Mouse (Mus musculus) T-helper 1 cell (primary cell): ENCODE results near the gene Gm6525.

Experiments
- in situ Hi-C: fragments of 300-600 bp; cut with MboI, MseI; formaldehyde crosslinking; loops from one replicate; pipeline ENCODE4 v1.15.1; 2025; ENCODE audit warnings: high pct_unique_total_duplicates

Gene Gm6525

DNA sequence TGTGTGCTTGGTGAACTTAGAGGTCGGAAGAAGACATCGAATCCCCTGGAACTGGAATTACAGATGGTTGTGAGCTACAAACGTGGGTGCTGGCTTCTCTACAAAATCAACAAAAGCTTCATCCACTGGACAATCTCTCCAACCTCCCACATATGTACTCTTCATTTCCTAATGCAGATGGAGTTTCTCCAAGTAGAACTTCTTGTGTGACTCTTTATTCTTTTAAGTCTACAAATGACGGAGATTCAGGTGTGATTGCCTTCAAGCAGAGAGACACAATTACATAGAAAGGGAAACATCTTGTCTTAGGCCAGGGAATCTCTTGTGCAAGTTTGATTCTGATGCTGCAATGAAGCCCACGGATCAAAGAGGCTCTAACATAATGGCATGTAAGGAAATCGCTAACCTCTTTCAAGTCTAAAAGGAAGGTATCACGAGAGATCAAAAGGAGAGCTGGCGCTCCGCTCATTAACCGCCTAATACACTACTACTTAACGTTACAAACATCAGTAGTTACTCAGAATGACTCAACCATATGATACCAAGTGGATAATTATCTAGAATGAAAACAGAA lies at the start of gene Gm6525:
Gene Gm6525, plus strand, starts transcription at position 524 of the 574 bp plus-strand sequence.
- in situ Hi-C loops: loop anchor here (10.0 kb wide), 1 partner anchor 371 kb away; no protein-coding TSS in a partner anchor

DNA sequence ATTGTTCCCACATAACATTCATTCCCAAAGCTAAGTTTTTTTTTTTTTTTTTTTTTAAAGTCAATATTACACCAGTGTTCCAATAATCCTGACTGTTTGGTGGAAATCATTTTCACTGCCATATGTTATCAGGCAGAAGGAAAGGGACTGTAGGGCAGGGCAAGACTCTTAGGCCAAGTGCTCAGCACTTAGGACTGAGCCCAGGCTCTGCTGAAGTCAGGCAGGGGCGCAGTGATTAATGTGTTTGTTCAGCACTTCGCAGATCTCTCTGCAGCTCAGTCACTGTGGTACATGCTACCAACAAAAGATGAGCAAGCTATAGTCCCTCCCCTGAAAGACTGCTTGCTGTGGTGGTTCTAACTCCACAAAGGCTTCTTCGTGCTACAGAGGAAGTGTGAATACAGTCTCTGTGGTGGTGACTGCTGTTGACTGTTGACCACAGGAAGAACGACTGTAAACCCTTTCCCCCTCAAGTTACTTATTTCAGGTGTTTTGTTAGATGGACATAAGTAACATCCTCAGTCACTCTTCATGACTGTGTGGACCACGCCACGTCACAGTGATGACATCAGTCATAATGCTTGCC lies 48.1 kb upstream of the Gm6525 start:
- in situ Hi-C loops: no loop called here

DNA sequence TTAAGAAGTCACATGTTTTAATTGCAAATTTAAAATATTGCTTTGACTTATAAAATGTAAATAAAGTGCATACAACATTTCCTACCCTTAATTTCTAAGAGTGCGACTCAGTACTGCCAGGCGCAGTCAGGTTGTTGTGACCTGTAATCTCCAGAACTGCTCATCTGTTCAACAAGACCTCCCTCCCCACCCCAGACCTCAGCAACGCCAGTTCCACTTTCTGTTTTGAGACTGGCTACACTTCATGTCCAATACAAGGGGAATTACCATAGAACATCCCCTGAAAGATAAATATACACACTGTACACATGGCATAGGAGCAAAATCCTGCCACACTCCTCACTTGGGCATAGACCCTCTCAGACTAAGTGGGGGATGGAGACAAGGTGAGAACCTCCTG lies 47.2 kb upstream of the Gm6525 start:
- in situ Hi-C loops: no loop called here

DNA sequence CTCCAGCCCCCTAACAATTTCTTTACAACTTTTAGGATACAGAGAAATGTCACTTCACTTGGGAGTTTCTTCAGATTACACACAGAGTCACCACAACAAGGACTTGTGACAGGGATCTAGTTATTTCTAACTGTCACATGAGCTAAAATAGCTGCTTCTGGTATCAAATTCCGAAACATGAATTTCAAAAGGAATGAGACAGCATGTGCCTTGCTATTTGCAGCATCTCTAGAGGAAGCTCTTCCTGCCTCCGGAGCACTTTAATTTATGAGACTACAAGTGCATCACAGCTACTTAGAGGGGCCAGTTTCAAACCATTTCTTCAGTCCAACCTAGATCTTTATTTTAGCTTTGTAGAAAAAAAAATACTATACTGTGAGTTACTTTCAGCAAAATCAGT lies 46.5 kb upstream of the Gm6525 start:
- in situ Hi-C loops: no loop called here

DNA sequence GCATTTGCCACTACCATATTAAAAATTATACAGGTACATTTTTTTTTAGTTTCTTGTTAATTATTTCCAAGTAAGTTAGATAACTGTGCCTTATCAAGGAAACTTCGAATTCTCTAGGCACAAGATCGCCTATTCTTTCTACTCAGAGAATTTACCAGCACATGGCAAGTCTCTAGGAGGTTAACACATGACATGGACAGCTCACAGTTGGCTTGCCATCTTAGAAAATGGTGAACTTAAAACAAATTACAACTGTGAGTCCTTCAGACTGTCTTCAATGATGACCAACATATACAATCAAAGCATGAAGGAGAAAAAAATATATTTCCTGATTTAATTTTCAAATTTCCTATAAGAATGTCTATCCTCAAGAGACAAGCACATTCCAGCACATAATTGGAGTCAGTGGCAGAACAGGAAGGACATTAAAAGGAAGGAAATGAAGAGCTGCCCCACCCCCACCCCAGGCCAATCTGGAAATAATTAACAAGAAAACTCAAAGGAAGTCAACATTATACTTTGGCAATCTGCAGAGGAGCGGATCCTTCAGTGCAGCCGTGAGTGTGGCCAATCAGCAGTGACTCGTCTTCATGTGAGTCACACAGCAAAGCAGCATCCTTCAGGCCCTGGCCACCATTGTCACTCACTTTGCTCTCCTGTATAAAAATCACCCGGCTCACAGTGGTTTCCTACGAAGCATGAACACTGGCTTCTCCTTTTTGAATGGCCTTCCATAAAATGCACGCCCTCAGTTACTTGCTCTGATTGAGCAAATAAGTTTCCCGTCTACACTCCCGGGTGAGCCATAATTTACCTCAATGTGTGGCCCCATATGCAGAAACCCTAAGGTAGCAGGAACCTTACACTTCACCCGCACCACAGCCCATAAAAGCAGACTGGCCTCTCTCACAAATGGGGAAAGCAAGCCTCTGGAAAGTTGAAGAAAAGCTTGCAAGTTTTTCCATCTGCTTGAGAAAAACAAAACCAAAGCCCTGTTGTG lies 44.7 kb upstream of the Gm6525 start:
- in situ Hi-C loops: no loop called here

DNA sequence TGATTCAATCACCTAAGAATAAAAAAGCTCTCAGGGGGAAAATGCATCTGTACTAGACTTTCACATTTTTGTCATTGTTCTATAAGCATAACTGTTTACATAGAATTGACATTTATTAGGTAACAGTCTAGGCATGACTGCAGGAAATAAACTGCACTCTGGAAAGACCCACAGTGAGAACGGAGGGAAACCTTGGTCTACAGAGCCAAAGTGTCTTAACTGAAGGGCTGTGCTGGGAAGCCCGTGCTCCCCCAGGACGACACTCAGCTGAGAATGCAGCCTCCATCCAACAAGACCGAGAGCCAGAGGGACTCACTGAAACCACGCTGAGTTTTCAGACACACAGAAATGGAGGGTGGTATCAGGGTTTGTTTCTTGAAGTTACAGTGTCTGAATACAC lies 43.1 kb upstream of the Gm6525 start:
- in situ Hi-C loops: no loop called here

DNA sequence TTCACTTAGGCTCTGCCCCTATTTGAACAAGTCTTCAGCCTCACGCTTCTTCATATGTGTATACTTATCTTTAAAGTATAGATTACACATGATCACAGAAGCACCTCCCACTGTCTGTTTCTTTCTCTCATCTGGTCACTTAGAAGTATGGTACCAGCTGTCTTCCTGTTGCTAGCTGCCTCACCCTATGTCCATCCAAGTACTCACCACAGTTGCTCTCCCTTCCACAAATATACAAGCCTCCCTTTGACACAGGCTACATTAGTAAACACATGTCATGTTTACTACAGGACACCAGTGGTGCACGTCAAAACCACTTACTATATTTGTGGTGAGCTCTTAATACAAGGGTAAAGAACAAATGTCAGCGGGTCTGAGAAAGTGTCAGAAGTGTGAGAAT lies 42.5 kb upstream of the Gm6525 start:
- in situ Hi-C loops: no loop called here

DNA sequence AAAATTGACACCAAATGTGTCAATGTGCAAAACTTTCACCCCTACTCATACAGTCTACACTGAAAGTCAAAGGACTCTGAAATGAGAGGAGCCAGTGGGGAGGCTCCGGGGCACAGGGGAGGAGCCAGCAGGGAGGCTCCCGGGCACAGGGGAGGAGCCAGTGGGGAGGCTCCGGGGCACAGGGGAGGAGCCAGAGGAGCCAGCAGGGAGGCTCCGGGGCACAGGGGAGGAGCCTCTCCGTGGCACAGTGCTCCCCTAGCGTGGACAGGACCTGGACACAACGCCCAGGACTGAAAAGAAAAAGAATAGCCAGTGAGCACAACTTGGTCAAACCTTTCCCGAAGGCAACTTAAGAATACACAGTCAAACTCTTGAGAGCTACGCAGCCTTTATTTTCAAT lies 38.5 kb upstream of the Gm6525 start:
- in situ Hi-C loops: no loop called here

DNA sequence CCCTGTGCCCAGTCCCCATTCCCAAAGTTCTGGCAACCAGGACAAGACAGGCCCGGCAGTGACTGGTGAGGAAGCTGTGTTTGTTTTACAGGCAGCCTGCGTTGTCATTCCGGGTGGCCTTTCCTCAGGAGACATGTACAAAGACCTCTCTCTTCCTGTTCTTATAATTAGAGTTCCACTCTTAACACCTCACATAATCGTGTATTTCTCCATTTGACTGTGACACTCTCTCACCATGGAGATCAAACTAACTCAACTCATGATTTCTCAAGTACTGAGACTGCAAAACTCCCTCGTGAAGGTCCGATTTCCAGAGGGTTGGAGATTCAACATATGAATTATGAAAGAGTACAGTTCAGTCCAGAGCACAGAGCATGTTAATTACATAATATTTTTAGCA lies 38.0 kb upstream of the Gm6525 start:
- in situ Hi-C loops: no loop called here

DNA sequence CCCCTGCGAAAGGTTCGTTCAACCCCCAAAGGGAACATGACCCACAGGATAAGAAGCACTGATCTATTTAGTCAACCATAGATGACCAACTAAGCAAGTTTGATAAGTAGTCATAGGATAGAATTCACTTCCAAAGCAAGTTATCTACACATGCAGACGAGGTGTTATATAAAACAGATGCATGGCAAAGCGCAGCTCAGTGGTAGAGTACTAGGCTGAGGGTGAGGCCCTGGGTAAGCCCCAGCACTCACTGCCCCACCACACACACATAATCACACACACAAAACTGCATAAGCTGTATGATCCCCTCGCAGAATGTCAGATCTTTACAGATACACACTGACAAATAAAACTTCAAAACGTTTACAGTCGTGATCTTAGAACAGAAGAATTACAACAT lies 37.4 kb upstream of the Gm6525 start:
- in situ Hi-C loops: no loop called here

DNA sequence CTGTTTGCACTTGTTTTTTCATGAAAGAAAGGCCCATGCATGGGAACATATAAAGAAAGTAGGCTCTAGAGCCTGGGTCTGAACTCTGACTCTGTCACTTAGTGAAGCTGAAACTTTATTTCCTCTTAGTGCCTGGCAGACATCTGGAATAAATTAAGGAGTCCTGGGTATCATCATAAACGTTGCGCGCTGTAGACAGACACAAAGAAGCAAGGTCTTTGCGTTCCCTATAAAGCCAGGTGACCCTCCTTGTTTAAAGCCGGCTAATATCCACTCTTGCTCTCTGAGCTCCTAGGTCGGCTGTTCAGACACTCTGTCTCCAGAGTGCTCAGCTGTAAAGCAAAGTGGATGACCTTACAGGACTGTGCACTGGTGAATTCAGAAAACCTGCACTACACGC lies 33.0 kb upstream of the Gm6525 start:
- in situ Hi-C loops: no loop called here

DNA sequence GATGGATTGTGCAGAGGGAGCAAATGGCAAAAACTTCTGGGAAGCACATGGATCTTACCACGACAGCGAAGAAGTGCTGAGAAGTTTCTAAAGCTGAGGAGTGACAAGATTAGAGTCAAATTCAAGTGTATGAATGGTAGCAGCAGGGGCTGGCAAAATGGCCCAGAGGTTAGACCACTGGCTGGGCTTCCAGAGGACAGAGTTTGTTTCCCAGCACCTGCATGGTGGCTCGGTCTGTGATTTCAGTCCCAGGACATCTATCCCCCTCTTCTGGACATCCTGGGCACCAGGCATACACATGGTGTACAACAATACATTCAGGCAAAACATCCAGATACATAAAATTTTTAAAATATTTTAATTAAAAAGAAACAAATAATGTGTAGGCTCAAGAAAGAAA lies 24.1 kb upstream of the Gm6525 start:
- in situ Hi-C loops: no loop called here

DNA sequence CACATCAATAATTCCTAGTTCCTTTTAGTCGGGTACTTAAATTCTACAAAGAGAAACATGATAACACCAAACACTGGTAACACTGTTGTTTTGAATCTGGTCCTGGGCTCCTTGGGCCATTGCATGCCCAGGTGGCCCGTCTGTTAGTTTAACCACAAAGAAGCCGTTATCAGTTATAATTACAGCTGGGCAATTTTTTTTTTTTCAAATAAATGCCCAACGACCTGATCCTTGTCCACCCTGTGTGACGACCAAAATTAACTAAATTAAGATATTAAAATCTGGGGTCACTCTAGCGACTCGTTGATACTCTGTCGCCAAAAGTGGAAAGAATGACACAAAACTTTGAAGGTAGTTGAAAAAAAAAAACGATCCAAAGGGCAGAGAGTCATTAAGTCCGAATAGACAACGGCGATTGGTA lies 19.2 kb upstream of the Gm6525 start:
- in situ Hi-C loops: no loop called here

DNA sequence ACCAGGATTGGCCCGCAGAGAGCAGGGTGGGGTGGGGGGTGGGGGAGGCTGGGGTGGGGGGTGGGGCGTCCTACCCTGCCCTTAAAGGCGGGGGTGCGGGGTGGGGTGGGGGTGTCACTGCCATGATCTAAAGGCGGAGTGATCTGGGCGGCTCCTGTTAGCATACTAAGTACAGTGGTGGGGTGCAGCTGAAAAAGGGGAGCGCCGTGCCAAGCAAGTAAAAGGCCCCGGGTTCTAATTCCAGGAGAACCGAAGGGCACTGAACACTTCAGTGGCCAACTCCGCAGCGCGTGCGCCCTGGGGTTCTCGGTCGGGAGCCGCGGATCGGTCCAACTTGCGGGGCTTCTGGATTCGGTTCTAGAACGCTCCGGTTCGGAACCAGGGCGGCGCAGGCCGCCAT lies 18.8 kb upstream of the Gm6525 start:
- in situ Hi-C loops: no loop called here

DNA sequence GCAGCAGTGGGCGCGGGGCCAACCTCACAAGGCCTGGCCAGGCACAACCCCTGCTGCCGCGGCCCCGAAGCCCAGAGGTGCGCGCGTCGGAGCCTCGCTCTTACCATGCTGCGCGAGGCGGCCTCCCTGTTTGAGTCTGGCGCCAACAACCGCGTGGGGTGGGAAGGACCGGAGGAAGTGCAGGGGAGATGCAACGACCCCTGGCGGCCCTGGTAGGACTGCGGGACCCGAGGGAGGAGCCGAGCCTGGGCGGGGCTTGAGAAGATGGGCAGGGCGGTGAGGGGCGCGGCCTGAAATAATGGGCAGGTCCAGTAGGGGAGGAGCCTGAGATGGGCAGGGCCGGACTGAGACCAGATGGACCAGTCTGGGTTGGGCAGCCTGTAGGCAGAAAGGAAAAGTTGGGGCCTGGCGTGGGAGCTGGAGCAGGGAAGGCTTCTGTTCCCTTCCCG lies 18.3 kb upstream of the Gm6525 start, which contains the start of gene Mnd1:
Gene Mnd1, minus strand, starts transcription at position 229 of the 449 bp plus-strand sequence.
- in situ Hi-C loops: no loop called here

DNA sequence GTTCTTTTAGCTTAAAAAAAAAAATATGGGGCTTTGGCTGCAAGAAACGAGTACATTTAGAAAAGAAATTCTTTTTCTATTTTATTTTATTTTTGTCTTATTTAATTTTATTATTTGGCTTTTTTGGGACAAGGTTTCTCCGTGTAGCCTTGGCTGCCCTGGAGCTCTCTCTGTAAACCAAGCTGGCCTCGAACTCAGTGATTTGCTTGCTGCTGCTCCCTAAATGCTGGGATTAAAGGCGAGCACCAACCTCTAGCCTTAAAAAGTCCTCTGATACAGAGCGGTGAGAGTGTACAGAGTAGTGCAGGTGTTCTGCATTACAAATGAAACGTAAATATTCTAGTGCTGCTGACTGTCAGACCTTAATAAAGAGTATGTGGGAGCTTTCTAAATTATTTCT lies 17.8 kb upstream of the Gm6525 start:
- in situ Hi-C loops: no loop called here

DNA sequence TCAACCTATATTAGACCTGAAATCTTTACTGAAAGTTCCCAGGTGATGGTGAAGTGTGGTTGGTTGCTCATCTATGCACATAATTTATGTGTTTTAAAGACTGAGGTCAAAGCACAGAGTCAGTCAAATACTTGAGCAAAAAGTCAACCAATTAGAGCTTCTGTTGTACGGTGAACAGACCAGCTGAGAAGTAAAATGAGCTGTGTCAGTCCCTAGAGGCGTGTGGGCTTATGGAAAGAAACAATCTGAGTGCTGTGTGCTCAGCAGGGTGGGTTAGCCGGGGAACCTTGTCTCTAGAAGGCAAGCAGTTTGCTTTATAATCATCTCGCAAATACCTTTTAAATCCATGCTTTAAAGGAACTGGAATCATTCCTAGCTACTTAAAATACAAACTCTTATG lies 16.9 kb upstream of the Gm6525 start:
- in situ Hi-C loops: no loop called here

DNA sequence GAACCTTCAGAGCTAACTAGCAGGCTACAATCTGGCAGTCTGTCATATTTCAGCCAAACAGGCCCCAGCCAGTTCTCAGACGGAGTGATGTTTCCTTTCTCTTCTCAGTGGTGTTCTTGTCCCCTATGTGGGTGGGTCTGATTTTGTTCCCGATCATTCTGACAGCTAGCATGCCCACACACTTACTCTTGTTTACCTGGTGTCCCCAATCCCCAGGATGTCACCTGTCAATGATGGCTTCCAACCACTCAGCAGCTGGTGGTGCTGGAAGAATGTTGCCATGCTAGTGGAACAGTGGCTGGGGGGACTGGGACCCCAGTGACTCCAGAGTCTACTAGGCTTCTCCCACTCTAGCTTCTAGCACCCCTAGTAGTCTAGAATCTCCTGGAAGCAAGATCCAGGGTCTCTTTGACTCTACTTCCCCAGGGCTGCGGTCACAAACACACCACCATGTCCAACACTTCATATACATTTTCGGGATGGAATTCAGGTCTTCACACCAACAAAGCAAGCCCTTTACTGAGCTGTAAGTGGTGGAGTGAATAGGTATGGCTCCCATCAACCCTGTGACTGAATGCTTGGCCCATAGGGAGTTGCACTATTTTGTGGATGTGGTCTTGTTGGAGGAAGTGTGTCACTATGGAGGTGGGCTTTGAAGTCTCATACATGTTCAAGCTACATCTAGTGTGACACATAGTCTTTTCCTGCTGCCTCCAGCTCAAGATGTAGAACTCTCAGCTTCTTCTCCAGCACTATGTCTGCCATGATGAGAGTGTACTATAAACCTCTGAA lies 16.1 kb upstream of the Gm6525 start:
- in situ Hi-C loops: no loop called here

DNA sequence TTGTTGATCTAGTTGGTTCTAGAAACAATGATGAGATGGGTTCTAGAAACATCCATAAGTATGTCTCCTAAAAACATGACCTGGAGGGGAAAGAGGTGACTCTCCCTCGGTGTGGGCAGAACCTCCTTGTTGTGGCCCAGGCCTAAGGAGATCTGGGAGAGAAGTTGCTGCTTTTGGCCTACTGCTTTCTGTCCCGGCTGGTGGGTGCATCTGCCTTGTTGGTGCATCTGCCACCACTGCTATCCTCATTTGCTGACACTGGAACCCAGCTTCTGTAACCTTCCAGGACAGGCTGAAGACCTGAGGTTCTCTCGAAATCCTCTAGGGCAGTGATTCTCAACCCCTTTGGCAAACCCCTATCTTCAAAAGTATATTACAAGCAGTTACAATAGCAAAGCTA lies 8.5 kb upstream of the Gm6525 start:
- in situ Hi-C loops: no loop called here

DNA sequence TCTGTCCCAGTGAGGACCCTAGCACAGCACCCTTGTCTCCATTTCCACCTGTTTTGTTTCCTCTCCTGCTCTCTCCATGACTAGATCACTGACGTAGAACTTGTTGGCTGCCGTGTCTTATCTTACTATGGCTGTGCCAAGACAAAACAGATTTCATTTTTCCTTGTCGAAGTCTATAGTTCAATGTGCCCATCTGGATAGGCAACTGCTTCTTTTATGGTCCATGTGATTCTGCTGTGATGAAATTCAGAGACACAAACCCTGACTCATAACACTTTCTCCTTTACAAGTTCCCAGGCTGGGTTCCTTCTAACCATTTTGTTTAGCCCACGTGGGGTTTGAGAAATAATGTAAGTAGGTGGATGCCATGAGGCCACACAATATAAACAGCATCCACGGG lies 7.8 kb upstream of the Gm6525 start:
- in situ Hi-C loops: no loop called here

DNA sequence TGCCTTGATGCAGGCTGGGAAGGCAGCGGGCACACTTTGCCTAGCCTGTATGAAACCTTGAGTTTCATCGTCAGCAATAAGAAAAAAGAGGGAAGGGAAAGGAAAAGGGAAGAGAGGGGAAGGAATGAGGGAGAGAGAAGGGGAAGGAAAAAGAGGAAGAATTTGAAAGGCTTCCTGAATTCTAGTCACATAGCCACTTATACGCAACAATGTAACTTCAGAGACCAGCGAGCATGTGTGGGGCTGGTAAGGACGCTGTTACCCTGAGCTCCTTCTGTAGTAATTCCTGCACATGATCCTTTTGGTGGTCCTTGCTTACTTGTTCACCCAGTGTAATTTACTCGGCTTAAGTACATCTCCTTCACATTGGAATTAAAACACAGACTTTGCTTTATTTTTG lies 5.0 kb upstream of the Gm6525 start:
- in situ Hi-C loops: no loop called here
